Mouse (Mus musculus): ENCODE measurements around the gene Hivep3.

Hivep3 gene

DNA sequence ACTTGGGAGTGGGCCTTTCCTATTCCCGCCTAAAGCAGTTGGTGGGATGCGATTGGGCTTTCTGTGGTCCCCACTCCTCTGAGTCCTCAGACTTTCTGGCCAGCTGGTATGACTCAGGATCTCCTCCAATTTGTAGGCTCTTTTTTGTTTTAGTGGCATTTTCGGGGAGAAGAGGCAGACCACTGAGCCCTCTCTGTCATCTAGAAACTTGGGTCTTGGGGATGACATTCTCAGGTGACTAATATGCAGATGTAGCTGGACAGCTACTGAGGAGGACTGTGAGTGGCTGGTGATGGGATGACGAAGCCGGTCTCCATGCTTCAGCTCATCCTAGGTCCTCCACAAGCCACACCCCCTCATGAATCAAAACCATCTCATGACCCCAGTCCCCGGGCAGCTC, 328.6 kb downstream of the Hivep3 start:
- no peak for DNase-seq

DNA sequence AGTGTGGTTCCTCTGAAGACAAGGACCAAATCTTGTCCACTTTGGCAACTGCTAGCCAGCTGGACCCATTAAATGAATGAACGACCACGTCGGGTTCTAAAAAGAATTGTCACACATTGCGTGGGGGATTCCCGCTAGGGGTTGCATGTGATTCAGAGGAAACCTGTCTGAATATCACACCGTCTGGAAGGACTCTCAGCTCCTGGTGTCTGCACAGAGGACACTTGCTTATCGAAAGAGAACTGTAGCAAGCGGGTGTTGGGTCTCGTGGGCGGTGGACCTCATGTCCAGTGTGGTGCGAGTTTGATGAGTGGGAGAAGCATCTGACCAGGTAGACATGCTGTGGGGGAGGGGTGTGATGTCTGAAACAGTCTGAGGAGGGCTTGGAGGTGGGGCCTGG, 329.2 kb downstream of the Hivep3 start:
- DNase-seq = no peak

DNA sequence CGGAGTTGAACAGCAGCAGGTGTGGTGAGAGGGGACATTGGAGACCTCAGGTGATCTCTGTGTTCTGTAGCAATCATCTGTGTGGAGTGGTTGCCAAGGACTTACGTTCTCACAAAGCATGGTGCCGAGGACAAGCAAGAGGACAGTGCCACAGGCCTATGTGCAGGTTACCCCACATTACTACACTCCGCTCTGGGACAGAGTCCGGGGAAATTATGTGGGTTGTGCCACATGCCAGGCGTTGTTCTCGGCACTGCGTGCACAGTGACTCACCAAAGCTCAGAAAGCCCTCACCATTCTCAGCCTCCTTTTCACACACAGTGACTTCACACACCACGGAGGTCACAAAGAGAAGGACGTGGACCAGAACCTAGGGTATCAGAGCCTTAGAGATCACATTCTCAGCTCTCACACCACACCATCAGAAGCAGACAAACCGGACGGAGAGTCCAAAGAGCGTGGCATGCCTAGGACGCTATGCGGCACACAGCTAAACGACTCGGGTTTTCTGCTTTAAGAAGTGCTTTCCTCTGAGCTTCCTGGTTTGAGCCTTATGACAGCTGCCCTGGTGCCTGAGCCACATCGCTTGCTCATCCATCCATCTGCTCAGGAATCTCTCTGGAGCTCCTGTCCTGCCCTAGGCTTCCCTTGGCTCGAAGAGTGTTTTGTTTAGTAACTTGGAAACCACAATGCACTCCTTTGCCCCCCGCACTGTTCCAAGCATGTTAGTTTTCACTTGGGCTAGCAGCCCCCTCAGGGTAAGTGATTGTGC, 330.0 kb downstream of the Hivep3 start:
- DNase-seq = no peak

DNA sequence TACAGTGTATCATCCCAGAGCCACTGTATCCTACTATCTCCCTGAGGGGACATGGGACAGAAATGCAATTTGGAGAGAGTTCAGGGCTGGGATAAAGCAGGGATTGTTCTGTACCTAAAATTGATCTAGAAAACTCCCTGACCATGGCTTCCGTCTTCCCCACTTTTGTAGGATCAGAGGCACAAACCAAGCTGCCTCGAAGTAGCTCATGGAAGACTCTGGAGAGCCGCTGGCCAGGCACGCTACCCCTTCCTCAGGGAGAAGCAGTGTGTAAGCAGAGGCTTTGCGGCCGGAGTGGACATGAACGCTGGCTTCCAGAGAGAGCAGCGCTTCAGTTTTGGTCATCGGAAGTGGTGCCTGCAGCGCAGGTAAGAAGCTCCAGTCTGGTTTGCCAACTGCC, 331.1 kb downstream of the Hivep3 start, which contains the start of gene AL607142.1:
Gene AL607142.1 (plus strand): TSS at position 301 of the 400 bp plus-strand sequence.
- no peak for DNase-seq

DNA sequence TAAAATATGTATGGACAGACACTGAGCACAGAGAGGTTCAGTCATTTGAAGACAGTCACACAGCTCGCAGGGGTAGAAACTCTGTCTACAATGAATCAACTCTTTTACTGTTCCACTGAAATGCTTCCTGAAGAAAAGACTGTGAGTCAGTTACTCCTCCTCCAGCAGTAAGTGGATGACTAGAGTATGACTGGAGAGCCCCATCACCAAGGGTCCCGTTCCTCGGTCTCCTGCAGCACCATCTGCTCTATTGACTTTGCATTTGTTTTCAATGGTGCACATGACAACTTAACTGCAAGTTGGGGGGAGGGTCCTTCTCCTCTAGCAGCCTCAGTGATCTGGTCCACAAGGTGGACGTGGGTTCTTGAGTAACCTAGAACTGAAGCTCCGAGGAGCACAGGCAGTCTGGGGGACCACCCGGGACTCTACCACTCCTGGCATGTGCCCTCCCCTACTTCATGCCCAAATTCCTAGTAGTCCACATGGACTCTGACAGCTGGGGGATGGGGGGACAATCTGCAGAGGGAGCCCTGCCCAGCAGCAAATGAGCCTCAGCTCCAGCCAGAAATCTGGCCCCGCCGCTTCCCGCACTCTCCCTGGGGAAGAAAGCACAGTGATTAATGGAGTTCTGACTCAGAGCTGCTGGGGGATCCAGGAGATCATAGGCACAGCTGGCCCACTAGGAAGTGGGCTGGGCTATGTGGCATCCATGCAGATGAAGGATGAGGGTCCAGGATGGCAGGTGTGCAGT, 333.4 kb downstream of the Hivep3 start:
- DNase-seq = no peak

DNA sequence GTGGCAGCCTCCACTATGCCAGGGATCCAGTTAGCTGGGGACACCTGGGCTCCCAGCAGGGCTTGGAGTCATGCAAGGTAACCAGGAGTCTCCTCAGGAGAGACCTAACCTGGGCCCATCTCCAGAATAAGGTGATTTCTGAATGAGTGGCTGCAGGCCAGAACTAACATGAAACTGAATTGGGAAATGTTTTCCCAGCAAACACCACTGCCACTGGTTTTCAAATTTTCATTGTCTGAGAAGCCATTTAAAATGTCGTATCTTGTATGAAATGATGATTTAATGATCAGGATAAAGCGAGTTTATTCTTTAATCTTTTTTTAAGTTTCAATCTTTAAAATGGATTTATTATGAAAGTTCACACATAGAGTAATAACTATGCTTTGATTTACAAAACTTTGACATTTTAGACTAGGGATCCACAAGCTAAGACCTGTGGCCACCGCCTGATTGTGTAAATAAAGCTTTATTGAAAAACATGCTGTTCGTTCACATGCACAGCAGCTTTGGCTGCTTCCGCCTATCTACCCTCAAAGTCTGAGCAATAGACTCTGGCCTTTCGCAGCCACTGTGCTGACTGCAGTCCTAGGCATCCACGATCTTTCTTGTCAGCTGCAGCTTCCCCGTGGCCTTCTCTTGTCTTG, 334.1 kb downstream of the Hivep3 start:
- no peak for DNase-seq

DNA sequence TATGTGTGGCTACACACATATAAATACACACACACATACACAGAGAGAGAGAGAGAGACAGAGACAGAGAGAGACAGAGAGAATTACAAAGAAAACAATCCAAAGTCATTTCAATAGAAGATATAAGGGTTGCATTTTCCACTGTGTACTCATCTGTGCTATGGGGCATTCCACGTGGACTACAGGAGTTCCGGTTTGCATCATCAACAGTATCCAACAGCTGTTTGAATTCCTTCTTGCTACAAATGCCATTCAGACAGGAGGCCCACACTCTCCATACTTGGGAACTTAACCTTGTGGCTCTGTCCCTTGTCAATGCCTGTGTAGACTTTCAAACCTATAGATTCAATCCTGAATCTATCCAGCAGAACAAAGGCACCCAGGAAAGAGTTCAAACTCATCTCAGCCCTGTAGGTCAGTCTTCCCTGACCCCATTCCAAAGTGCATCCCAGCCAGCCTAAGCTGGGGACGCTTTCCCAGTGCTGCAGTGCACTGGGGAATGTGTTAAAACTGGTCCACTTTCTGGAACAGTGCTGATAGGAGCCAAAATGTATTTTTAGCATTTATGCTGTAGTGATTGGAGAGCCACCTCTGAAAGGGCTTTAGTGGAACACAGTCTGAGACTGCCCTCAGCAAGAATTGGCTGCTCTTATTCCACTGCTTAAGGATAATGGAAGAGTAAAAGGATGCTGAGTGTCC, 335.4 kb downstream of the Hivep3 start:
- no peak for DNase-seq

DNA sequence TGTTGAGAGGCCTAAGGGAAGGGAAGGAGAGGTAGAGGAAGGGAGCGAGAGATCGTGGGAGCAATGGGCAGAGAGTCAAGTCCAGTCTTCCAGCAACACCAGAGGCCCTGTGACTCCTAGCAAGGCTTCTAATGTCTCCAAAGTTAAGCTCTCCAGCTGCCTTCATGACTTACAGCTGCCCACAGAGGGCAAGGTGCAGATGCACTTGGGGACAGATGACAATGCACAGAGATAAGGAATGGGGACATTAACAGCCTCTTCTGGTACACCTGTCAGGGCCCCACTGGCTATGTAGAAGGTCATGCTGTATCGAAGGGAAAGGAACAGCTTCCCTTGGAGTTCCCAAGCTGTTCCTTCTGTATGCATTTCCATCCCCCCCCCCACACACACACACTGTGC, 336.0 kb downstream of the Hivep3 start:
- DNase-seq = no peak

DNA sequence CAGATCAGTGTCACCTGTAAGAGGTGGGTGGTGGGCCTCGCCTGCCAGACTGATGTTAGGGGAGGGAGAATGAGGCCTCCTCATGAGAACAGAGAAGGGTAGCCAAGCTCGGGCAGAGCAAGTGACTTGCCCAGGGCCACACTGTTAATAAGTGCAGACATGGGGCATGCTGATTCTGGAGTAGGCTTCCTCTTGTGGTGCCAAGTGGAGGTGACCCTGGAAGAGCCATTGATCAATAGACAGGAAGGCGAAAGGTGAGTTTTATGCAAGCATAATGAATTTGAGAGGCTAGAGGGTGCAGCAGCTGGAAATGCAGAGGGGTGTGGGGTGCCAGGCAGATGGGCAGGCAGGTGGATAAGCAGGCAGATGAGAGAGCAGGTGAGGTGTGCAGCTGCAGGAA, 337.8 kb downstream of the Hivep3 start:
- no peak for DNase-seq

DNA sequence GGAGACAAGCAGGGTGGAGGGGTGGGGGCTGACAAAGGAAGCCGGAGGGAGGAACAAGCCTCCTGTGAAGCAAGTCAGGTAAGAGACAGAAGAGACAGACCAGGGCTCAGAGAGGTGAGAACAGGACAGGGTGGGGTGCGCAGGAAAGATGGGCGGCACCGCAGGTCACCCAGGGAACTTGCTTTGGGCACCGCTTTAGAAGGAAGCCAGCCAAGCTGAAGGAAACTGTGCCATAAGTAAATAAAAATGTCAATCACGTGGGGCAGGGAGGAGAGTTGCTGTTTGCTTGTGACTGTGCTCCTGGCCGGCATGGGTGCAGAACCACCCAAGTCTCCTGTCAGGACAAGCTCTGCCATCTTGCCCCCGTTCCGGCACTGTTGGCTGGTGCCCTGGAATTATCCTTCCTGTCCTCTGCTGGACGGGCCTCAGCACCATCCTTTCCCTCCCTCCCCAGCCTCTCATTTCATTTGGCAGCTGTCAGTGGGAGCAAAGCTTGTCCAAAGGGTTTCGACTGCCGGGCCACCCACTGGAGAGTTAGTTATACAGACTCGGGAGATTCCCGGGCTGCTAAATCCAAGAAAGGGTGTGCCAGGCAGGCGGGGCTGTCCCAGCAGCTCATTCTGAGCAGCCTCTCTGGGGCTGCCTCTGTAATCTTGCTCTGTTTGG, 338.4 kb downstream of the Hivep3 start:
- DNase-seq = no peak

DNA sequence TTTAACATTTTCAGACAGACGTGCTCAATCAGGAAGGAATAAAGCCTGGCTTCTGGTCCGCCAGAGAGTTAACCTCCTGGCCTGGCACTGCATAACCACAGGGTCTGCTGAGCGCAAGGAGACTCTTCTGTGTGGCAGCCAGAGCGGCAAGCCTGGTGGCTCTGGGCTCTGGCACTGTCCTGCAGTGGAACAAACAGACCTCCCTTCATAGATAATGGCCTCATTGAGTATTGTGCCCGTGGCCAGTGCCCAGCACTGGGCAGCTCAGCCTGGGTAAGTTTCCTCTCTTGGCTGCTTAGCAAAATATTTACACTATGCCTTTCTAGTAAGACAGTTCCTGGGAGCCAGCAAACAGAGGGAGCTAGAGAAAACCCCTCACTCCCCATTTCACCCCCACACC, 340.5 kb downstream of the Hivep3 start:
- DNase-seq = no peak

DNA sequence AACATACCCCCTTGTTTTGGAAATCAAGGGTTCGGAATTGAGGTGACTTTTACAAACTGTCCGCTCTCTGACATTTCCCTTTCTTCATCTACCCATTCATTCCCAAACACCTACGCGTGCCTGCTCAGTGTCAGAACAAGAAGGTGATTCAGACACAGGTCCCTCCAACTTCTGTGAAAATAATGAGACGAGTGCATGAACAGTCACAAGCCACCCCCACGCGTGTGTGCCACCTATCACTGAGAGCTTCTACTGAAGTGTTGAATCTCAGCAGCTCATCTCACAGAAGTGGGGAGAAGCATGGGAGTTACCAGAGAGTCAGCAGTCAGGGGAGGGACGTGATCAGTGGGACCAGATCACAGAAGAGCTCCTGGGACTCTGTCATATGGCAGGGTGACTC, 343.7 kb downstream of the Hivep3 start:
- DNase-seq = no peak

DNA sequence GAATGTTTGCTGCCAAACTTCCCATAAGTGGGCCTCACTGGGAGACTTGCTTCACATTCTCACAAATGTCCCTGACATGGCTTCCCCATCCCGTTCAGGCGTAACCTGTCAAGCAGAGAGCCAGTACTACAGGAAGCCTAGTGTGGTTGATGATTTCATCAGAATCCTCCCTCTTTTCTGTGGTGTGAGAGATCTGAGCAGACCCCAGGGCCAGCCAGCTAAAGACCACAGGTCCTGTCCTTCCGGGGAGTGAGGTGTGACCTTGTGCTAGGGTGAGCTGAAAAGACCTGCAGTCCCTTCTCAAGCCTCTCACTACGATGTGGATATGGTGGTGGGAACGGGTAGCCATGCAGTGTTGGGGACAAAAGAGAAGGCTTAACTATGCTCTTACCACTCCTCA, 348.9 kb downstream of the Hivep3 start:
- DNase-seq = no peak

DNA sequence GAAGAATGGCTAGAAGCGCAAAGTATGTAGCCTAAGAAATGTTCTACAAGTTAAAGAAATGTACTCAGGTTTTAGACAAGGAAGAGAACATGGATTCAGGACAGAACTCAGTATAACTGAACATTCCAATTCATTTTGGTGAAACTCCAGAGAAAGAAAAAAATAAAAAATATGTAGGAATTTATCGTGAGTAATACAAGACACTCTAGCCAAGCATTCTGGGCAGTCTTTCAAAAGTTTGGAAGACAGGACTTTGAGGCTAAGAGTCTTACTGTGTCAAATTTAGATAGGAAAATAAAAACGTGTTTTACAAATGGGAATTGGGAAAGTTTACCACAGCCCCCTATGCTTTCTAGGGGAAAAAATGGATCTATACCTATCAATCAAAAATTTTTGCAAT, 350.1 kb downstream of the Hivep3 start:
- no peak for DNase-seq

DNA sequence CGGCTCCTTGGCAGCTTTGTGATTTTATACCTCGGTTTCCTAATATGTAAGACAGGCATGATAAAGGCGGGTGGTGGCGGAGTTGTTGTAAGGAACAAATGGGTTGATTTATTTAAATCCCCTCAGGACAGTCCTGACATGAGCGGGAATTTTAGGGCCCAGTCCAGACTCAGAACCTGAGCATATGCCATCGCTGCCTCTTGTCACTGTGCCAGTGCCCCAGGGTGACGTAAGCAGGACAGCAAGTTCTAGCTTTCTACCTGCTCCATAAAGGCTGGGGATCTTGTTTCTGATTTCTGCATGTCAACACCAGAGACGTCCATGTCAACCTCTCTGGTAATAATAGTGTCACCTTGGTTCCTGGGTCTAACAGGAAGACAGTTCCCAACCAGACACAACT, 356.0 kb downstream of the Hivep3 start:
- no peak for DNase-seq

DNA sequence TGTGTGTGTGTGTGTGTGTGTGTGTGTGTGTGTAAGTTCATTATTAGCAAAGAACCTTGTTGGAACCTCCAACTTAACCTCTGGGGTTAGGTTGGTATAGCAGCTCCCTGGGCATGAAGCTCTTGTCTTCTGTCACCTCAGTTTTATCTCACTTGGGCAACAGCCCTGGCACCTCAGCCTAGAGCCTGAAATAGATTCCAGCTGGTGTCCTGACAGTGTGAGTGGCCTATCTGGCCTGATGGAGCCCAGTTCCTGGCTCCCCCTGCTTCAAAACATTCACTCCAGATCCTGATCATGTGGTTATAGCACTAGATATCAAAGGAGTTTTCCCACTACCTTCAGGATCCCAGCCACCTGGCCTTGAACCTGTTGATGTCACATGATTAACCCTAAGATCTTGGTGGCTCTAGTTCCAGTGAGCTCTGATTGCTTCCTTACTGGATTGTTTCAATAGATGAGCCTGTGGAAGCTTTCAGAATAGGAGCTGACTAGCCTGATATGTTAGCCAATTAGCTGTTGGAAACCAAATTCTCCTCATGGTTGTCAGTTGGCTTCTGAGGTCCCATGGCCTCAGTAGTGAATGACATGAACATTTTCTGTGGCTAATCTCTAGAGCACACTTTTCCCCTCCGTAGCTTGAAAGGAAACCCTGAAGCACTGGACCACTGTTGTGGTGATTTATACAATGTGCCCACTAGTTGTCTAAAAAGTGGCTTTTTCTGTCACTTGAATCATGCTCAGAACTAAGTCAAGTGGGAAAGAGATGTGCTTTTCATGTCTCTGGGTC, 358.6 kb downstream of the Hivep3 start:
- no peak for DNase-seq

DNA sequence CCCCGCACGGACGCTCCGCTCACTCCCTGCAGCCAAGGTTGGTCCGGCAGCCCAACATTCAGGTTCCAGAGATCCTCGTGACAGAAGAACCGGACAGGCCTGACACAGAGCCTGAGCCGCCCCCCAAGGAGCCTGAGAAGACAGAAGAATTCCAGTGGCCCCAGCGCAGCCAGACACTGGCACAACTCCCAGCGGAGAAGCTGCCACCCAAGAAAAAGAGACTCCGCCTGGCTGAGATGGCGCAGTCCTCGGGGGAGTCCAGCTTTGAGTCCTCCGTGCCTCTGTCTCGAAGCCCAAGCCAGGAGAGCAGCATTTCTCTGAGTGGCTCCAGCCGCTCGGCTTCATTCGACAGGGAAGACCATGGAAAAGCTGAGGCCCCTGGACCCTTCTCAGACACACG, 363.4 kb downstream of the Hivep3 start:
- no peak for DNase-seq

DNA sequence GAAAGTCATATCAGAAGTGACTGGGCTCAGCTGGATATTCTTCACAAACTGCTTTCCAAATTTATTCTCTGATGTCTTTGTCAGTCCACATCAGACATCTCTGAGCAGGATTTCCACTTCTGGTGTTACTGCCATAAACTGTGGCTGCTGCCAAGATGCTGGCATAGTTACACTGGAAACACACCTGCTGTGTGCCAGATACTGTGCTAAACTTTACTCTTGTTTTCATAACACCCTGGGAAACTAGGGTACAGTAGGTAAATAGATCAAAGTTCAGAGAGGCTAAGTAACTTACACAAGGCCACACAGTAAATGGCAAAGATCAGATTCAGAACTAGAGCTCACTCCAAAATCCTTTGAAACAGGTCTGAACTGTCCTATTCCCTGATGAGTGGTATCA, 367.6 kb downstream of the Hivep3 start:
- no peak for DNase-seq

DNA sequence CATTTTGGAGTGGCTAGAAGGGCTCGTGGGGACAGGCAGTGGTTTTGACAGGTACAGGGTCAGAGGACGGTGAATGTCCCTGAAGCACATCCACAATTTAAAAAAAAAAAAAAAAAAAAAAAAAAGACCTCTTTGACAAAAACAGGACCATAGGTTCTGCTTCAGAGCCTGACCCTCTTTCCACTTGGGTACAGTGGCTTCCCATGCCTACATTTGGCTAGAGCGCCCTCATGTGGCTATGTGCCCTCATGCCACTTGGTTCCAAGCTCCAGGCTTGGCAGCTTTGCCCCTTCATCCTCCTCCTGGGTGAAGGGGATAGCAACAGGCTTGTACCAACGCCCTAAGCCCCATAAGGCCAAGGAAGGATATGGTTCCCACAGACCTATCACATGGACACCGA, 371.0 kb downstream of the Hivep3 start:
- DNase-seq = peak; percentile 78 to 80

DNA sequence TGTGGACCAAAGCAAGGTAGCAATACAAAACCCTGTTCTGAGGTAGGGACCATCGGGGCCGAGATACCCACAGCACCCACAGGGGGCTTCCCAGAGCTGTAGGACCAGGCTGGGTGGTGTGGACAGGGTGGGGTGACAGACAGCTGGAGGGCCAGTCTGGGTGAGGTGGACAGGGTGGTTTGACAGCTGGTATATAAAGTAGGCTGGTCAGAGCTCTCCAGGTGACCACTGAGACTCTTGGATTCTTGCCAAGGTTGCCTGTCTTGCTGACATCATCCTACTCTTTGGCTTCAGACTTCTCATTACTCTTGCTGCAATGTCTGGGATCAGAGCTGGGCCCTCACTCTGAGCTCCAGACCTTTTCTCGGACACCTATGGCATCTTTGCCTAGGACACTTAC, 372.8 kb downstream of the Hivep3 start:
- DNase-seq = no peak

DNA sequence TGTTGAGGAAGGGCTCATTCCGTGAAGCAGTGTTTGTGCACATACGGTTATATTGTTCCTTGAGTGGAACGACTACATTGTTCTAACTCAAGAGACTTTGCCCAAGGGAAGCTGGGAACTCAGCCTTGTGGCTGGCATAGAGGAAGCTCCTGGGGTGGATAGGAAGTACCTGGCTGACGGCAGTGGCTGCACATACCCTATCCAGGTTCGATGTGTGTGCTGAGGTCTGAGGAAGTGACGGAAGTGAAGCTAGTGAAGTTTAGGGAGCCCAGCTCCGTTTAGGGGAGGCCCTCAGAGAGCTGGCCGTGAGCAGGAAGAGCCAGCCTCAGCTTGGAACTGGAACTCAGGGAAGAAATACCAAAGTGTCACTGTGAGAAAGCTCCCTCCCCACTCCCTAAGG, 374.2 kb downstream of the Hivep3 start:
- DNase-seq = no peak

DNA sequence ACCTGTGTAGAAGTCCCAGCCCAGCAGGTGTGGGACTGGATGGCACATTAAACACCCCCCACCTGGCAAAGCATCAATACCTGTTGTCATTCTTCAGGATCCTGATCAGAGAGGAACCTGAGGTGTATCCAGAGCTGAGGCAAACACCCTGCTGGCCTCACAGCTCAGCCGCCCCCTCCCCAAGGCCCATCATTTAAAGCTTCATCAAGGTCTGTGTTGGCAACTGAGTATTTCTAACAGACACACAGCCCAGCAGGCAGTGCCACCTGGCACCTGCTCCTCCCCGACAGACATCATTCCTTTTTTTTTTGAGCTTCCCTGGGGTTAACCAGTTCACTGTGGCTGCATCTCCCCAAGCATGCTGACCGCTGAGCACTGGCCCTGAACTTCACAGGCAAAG, 381.9 kb downstream of the Hivep3 start:
- DNase-seq = no peak
